Mouse (Mus musculus): ENCODE results near the gene Snx30.

DNA sequence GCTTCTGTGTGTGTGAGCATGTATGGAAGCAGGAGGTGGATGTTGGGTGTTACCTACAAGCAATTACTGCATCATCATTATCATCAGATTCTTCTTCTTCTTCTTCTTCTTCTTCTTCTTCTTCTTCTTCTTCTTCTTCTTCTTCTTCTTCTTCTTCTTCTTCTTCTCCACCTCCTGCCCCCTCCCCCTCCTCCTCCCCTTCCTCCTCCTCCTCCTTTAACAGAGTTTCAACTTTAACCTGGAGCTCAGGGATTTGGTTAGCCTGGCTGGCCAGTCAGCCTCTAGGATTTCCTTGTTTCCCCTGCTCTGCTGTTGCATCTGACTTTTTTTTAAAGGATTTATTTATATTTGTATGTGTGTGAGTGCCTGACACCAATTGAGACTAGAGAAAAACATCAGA is 4.2 kb upstream of the Snx30 start, which contains the start of gene Inip:
- no peak for TF ChIP-seq CTCF (IDR thresholded peaks at IDR 0.05; ENCODE audit: borderline replicate concordance, control insufficient read depth, extremely low read depth, insufficient read depth, low read length, poor library complexity)
- no peak for TF ChIP-seq POLR2A (IDR thresholded peaks at IDR 0.05; ENCODE audit: control insufficient read depth, extremely low read depth, insufficient read depth, low read length, poor library complexity)
